Mouse (Mus musculus) heart, adult 11 months (tissue): ENCODE data around the gene Arrdc4.

Experiments
- DNase-seq: peaks from one replicate; pipeline ENCODE4 v3.0.0; 2022

Gene Arrdc4

DNA sequence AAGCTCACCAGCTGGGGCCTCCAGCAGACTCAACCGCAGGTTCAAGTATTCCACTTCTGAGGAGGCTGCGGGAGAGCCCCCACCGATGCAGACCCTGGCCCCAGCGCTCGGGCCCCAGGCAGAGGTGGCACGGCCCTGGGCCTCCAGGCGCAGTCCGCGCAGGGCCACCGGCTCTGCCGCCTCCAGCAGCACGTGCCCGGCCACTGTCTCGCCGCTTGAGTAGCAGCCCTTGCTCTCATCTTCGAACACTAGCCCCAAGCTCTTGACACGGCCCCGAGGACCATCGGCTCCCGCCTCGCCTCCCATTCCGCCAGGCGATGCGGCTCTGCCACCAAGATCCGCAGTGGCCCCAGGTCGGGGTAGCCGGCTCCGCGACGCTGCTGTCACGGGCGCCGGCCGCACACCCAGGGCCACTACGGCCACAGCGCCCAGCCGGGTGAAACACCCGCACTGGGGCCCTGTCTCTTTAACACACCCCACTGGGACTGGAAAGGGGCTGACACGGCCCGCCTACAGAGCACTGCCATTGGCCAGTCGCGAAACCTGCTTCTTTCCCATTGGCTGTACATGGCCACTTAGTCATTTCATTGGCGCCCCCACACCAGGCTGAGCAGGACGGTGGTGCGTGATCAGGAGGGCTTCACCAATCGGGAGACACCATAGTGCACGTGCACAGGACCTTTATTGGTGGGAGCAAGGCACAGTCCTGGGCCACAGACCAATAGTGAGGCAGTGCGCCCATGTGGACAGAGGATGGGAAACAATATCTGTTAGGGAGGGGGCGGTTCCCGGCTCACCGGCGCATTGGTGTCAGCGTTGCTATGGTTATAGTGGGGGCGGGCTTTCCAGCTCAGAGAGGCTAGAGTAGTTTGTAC lies at the start of gene Arrdc4:
TSS of gene Arrdc4 (minus strand) at position 481 of the 875 bp plus-strand sequence.
- peak; percentile 100 for DNase-seq

DNA sequence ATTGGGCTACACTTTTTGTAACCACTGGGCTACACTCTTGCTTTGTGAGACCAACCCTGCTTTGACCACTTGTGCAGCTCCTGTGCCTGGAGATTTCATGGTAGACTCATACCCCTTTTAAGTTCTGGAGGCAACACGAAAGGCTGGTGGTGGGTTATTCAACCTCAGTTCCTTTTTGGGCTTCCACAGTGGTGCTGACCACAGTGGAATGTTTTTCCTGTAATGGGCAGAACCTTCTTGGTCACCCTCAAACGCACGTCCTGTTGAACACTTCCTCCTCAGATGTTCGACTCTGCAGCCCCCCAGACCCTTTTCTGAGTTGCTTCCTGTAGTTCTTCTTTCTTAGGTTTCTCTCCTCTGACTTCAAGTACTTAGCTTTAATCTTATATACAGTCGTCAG lies 46.5 kb upstream of the Arrdc4 start:
- DNase-seq: no peak

DNA sequence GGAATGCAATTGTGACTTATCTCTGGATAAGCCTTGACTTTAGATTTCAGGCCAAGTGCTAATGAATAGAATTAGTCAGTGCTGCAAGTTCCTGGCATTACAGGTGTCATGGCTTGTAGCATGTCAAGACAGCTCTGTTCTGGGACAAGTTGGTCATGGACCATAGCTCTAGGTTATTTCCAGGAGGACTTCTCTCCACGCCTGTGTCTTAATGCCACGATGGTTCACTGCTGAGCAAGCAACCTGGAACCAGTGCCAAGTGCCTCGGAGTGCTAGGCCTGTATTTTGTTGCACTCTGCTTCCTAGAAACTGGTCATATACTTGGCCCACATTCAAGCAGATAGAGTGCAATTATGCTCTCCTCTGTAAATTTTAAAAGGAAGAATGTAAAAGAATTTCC lies 39.7 kb upstream of the Arrdc4 start:
- no peak for DNase-seq

DNA sequence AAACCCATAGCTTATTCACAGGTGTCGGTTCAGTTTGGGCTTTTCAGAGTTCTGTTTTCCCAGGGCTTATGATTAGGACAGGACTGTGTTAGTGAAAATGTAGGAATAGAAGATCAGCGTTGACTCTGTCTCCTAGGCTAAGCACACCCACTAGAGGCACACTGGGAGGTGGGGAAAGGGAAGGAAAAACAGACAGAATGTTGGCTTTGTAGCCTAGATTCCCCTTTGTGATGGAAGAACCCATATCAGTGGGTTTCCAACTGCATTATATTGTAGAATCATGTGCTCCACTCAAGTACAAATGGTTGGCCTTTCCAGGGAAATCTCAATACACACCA lies 22.7 kb upstream of the Arrdc4 start:
- DNase-seq: no peak

DNA sequence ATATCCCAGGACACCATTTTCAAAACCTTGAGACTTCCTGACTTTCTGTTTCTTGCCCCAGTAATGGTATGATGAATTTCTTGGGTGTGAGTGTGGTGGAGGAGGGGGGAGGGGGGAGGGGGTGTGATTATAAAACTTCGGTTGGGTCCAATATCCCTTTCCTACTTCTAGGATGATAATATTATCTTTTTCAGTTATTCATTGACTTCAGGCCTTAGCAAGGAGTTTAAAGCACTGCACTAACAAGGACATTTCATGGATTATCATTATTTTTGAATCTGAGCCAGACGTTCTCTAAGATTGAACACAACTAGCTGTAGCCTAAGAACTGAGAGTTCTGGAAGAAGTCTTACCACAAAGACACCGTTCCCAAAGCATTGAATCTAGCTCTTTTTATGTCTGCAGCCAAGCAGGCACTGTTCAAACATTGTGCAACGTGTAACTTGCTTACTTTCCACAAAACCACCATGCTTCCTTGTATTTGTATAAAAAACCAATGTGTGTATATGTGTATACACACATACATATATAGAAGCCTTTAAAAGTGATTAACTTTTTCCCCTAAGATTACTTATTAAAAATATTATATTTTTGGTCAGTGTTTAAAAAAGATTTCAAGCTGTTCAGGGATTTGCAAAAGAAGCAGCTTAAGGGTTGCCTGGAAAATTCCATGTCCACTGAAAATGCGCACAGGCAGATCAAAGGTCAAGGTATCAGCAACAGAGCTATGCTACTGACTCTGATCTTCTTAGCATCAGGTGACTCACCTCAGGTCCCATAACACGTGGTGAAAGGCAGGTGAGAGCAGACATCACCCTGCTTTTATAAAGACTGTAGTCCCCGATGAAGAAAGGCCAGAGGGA lies 22.1 kb upstream of the Arrdc4 start:
- DNase-seq: no peak

DNA sequence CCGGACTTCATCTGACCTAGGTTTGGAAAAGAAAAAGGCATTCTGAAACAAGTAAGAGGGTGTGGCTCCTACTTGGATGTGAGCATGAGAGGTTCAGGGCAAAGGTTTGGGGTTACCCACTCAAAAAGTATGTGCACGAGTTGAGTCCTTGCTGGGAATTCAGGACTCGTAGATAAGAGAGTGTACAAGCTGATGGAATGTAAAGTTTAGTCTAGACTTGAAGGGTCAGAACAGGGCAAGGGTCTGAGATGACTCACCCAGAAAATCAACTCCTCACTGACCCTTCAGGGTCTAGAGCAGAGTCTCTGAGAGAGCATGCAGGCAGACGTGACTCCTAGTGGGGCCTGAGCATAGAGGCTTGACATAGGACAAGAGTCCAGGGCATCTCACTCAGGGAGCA lies 16.9 kb upstream of the Arrdc4 start:
- no peak for DNase-seq

DNA sequence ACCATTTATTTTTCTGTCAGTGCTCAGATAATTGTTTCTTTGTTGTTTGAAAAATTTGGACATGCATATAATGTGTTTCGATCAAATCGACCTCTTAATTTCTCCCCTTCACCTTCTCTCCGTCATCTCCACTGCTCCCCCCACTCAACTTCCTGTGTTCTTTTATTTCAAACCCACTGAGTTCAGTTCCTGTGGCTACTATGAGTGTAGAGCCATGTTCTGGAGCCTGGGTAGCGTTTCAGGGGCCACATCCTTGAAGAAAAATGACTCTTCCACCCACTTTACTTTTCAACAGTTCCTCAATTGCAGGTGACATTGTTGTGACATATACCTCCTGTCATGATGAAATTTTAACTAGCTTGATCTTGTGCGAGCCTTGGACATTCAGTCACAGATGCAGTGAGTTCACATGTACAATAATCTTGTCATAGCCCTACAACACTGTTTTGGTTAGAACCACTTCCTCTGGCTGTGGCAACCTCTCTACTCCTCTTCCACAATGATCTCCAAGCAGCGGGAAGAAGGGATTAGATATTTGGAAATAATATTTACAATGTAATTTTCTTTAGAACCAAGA lies 10.2 kb upstream of the Arrdc4 start:
- DNase-seq: no peak

DNA sequence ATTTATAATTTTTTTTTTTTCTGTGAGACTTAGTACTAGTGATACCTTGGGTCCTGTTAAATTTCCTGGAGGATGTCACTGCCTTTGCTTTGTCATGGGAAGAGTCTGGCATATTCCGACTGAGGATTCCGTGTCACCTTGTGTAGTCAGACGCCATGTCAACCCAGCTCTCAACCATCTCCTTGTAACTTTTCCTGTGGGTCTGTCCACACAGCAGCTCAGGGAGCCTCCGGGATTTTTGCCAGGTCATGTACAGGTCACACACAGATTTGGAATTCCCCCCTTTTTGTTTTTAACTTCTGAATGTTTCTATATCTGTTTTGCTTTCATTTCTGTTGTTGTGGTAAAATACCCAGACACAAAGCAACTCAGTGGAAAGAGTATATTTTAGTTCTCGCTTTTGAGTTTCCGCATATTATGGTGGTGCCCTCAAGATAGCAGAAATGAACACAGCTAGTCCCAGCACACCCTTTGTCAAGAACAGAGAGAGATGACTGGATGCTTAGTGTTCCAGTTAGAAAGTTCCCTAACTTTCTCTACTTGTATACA lies 7.7 kb upstream of the Arrdc4 start:
- DNase-seq: peak; percentile 90

DNA sequence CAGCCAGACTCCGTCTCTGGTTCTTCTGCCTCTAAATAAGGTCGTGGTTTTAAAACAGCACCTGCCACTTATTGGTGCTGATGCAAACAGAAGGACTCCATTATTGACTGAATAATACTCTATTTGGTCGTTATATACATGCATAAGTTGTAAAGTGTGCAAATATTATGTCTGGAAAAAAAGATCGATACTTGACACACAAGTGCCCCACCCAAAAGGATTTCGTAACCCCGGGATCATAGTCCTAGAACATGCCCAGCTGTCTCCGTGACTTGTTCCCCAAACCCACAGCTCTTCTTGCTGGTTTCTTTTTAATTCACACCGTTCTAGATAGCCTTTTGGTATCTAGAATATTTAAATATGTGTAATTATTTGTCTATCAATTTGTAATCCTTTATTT lies 878 bp upstream of the Arrdc4 start:
- peak; percentile 87 for DNase-seq

DNA sequence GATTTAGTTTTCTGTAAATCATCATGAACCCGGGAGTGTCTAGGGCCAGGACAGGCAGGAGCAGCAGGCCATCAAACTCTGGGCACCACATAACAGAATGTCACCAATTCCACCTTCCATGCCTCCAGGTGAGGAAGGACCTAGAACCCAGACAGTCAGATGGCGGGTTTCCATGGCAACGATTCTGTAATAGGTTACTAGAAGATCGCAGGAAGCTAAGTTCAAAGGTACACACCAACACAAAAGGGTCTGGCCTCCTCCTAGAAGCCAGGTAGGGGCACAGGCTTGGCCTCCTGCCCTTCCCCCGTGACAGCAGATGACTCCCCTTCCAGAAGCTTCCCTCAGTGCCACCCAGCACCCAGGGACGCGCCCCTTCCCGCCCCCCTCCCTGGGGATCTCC lies 680 bp downstream of the Arrdc4 start:
- DNase-seq: peak; percentile 95

DNA sequence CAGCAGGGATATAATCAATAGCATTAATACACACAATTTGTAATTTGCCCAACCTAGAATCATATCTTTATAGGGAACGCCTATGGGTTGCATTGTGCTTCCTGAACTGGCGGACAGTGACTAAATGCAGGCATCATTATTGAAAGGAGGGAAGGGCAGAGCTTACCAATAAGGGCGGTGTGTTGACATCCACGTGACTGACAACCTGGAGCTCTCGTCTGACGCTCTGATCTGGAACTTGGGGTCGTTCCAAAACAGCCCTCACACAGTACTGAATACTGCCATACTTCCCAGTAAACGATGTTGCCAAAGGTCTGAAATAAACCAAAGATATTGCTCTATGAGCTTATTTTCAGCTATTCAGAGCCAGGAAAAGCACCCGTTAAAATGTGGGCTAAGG lies 4.4 kb downstream of the Arrdc4 start:
- DNase-seq: no peak

DNA sequence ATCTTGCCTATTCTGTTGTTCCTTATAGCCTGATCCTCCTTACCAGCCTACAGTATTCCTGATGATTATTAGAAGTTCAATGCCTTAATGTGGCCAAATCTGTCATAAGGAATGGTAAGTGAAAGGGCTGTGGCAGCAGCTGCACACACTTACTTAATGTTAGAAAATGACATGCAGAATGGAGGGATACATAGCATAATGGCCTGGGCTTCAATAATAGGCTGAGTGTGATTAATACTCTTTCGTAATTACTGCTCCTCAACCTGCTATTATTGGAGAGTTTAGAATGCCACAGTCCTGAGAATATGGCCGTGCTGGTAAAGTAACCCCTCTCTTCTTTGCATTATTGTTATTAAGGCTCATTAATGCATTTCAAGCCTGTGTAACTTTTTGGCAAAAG lies 4.8 kb downstream of the Arrdc4 start:
- DNase-seq: no peak

DNA sequence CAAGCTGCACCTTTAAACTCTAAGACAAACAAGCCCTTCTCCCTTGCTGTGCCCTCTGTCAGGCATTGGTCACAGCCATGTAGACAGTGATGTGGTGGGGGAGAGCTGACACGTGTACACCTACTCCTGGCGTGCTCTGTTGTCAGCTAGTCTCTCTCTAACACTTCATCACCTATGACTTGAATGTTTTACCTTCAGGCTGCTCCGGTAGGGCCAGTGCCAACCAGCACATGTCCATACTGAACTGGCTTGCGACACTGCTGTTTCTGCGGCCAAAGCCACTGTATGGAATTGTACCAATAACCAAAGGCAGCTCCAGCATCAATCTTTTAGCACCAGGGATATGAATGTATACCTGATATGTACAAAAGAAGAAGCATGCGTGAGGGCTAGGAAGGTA lies 8.3 kb downstream of the Arrdc4 start:
- DNase-seq: peak; percentile 66

DNA sequence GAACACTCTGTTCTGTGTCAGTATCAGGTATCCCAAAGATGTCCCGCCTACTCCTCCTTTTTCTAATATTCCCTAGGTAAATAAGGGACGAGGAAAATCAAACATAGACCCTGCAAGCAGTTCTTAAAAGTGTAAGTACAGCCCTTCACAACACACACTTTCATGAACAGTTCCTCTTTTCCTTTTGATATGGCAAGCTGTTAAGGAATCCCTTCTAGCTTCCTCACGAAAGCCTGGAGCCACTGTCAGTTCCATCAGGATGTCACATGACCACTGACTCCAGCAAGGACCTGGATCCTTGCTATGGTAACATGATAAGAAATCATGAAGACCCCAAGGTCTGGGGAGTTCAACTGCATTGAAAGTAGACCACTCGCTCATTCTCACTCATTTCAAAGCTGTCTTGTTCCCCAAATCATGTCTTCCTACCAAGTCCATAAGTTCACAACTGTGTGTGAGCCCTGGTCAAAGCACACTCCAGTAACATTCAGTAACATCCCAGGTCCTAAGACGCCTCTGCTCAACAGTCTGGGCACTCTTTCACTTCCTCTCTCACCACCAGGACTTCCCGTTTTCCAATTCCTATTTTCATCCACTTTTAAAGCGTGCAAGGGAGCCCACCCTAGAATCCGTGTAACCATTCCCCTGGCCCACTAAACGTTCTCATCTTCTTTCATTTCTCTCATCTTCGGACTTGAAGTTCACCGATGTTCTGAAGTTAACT lies 10.2 kb downstream of the Arrdc4 start:
- peak; percentile 90 for DNase-seq

DNA sequence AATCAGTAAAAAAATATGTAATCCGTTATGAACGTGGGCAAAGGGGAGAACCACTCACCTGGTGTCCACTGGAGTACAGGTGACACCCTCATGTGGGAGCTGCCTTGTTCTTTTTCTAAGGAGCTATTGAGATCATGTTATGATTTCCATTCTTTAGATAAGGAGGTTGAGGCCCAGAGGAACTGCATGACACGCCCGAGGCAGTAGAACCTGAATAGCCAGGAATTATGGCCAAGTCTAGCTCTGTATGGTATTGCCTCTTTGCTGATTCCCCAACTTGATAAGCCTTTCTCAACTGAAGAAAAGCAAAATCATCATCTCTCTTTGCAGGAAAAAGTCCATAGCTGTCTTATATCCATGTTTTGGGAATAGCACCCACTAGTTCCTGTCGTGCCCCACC lies 22.7 kb downstream of the Arrdc4 start:
- peak; percentile 39 for DNase-seq

DNA sequence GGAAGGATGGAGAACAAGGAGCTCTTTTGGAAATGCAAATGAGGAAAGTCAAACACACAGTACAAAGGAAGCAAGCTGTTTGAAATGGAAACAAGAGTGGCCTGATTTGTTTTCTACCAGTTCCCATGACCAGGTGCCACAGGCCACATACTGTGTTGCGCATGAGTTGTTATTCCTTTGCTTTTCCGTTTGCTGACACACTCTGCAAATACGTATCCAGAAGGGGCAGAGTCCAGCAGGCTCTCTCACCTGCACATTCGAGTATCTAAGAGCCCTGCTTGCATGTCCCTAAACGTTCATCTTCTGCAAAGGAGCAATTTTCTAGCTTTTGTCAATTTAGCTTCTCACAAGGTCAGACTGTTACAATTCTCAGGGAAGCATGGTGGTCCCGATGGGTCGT lies 24.3 kb downstream of the Arrdc4 start:
- DNase-seq: no peak

DNA sequence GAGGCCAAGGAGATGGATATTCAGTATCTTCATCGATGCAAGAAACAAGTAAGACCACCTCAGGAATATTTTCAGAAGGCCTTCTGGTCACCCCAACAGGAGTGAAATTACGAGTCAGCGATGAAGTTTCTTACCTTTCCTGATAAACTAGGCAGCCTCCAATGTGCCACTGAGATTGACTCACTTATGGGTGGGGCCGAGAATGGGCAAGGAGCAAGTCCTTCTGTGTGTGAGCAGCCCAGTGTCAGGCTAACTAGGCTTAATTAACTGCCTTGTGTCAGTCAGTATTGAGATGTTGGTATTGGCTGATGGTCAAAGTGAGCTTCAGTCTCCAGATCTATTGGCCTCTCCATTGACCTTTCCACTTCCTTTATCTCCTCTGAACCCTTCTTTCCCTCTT lies 27.5 kb downstream of the Arrdc4 start:
- DNase-seq: peak; percentile 39

DNA sequence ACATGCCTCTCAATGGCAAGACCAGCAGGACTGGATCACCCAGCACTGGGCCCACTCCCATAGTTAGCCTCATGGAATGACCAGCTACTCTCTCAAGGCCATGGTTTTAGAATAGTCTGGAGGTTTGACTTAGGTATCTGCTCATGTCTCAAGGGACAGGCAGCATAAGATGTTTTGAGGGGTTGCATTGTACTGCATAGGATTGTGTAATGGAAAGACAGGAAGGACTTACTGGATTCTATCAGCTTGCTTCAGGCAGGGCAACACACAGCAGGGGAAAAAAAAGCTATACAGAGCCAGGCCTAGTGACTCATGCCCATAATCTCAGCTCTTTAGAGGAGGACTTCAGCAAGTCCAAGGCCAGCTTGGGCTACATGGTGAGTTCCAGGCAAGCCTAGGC lies 31.1 kb downstream of the Arrdc4 start:
- DNase-seq: no peak

DNA sequence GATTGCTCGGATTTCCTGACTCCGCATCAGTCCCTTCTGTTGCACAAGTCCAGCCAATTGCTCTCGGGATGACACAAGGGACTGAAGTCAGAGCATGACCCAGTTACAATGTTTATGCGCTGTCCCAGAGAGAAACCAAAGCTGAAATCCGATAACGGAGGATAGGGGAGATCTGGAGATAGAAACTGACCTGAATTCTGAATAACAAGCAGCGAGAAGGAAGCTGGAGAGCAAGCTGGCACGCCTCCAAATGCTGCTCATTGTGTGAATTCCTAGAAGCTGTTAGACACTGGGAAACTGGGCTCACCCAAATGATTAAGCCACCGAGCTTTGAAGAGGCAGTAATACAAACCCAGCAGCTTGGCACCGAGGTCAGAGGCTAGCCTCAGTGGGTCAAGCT lies 31.5 kb downstream of the Arrdc4 start:
- DNase-seq: peak; percentile 96

DNA sequence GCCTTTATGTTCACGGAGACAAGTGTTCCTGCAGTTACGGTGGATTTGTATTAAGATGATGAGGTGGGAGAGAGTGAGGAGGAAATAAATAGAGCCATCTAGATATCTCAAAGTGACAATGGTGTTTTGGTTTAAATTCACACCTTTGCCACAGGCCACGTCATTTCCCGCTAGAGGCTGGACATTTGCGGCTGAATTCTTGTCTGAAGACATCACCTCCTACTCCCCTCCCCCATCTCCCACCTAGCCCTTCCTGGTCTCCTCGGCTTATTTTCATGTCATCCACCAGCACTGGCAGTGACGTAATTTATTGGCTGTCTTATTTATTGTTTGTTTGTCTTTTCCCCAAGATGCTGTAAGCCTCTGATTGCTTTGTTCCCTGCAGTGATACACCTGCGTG lies 32.1 kb downstream of the Arrdc4 start:
- peak; percentile 77 for DNase-seq

DNA sequence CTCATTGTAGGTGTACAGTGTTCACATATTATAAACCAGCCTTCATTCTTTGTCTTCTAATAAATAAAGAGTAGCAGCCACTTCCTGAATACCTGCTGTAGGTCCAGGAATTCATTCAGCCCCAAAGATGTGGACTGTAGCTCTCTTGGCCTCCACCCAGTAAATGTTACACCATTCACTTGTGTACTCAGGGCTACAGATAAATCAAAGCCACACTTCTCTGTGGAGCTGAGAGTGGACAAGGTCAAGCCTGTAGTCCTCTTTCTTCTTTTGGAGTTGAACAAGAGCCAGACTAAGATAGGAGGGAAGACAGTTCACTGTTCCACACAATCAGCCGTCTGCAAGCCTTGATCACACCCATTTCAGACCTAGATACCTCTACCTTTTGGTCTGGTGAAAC lies 36.1 kb downstream of the Arrdc4 start:
- DNase-seq: no peak

DNA sequence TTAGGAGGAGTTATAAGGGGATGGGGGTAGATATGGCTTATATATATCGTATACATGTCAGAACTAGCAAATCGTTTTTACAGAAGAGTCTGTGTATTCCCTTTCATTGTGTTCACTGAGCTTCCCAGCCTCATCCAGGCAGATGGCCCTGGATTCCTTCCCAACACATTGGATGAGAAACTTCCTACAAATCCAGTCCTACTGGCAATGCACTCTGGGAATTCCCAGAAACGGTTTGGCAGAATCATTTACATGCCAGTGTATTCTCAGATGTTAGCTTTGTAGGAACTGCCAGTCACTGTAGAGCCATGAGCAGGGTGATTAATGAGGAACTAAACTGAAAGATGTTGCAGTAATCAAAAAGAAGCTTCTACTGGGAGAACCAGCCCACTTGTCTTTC lies 36.6 kb downstream of the Arrdc4 start:
- DNase-seq: peak; percentile 82

DNA sequence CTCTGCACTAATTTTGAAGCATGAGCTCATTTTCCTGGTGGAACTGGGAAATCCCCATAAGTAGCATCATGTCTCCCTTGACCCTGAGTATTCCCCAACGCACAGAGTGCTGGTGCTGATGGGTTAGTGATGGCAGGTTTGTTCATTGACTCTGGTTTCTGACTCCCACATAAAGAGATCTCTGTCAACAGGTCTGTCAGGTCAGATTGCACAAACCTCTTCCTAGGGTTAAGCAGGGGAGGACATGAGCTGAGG lies 39.8 kb downstream of the Arrdc4 start:
- peak; percentile 72 for DNase-seq
